ENCODE assay signal across 12 mouse cellular contexts in genomic region chr4:152913497-152913896, GRCm38 (mm10).
DNase-seq lines count a peak whose midpoint lies in the region; ATAC-seq lines count a peak whose summit lies in the region.
"Had no signal": no experiment of that assay in that cellular context is flagged by ENCODE, and none has a peak within 500 bp of the region (broad histone marks: within the 10 kb centered on the region; RNA-seq: fewer than 3 reads in every experiment).

No protein-coding gene starts in this region.

- no peak overlapping the region for H3K9ac ChIP-seq in intestine, embryonic 15.5 days
- no peak overlapping the region for H3K9ac ChIP-seq in midbrain, embryonic 14.5 days (replicated peaks; ENCODE audit: low read length)
- H3K9ac ChIP-seq: limb, embryonic 12.5 days had no signal

- ATAC-seq in intestine, embryonic 15.5 days: peak; percentile 71; the same call in 1 of the 2 replicates
- no peak for ATAC-seq in midbrain, embryonic 14.5 days (ENCODE audit: low FRiP score, low TSS enrichment)

- WGBS in embryonic facial prominence, embryonic 10.5 days: 31% methylated on average over 10 of the region's 10 CpGs
- 34% methylated on average over 10 of the region's 10 CpGs for WGBS in intestine, embryonic 15.5 days
- 27% methylated on average over 10 of the region's 10 CpGs for WGBS in midbrain, embryonic 14.5 days

- no peak overlapping the region for H3K27ac ChIP-seq in embryonic facial prominence, embryonic 10.5 days (replicated peaks)
- no peak overlapping the region for H3K27ac ChIP-seq in intestine, embryonic 15.5 days
- H3K27ac ChIP-seq in midbrain, embryonic 14.5 days (replicated peaks; ENCODE audit: low read depth, low read length): no peak overlapping the region
- H3K27ac ChIP-seq: limb, embryonic 12.5 days; macrophage had no signal

- H3K36me3 ChIP-seq in embryonic facial prominence, embryonic 10.5 days (replicated peaks): no peaks in the 10 kb centered on the region
- H3K36me3 ChIP-seq in intestine, embryonic 15.5 days: no peaks in the 10 kb centered on the region
- no peaks in the 10 kb centered on the region for H3K36me3 ChIP-seq in midbrain, embryonic 14.5 days (ENCODE audit: control insufficient read depth, insufficient read depth, low read length)
- H3K36me3 ChIP-seq: limb, embryonic 12.5 days had no signal

- no peaks in the 10 kb centered on the region for H3K9me3 ChIP-seq in embryonic facial prominence, embryonic 10.5 days
- H3K9me3 ChIP-seq in intestine, embryonic 15.5 days: no peaks in the 10 kb centered on the region
- H3K9me3 ChIP-seq in midbrain, embryonic 14.5 days (ENCODE audit: control insufficient read depth, low read length): no peaks in the 10 kb centered on the region
- H3K9me3 ChIP-seq: limb, embryonic 12.5 days had no signal

- no peak overlapping the region for H3K4me2 ChIP-seq in intestine, embryonic 15.5 days (replicated peaks)
- 0 out of 2 replicates have a peak overlapping the region, but pooled peaks have one; percentile 17 for H3K4me2 ChIP-seq in midbrain, embryonic 14.5 days (ENCODE audit: low read length)
- H3K4me2 ChIP-seq: limb, embryonic 12.5 days had no signal

- DNase-seq in Muller cell, postnatal 12 days (ENCODE audit: inconsistent ontology term): peak; percentile 30
- peak; percentile 52 for DNase-seq in embryonic facial prominence, embryonic 10.5 days (ENCODE audit: low spot score)
- peak; percentile 40 for DNase-seq in midbrain, embryonic 14.5 days
- no peak for DNase-seq in thymus, postnatal 10 days (ENCODE audit: low spot score in 2 of 2)
- DNase-seq in heart, adult 9 months (ENCODE audit: low spot score in 2 of 2): no peak
- DNase-seq in gastrocnemius, postnatal 25 days: no peak
- no peak for DNase-seq in heart, postnatal 36 days
- DNase-seq: heart, postnatal 10 days had no signal

- no peak overlapping the region for H3K4me3 ChIP-seq in embryonic facial prominence, embryonic 10.5 days
- no peak overlapping the region for H3K4me3 ChIP-seq in intestine, embryonic 15.5 days (replicated peaks)
- no peak overlapping the region for H3K4me3 ChIP-seq in midbrain, embryonic 14.5 days (replicated peaks; ENCODE audit: low read depth, low read length)
- H3K4me3 ChIP-seq: erythroblast, embryonic 14.5 days; limb, embryonic 12.5 days had no signal

- H3K27me3 ChIP-seq in embryonic facial prominence, embryonic 10.5 days (replicated peaks; ENCODE audit: low read depth, poor library complexity, severe bottlenecking): 0 out of 2 replicates have a peak, but pooled peaks cover 4% of the 10 kb centered on the region
- H3K27me3 ChIP-seq in intestine, embryonic 15.5 days (replicated peaks): no peaks in the 10 kb centered on the region
- no peaks in the 10 kb centered on the region for H3K27me3 ChIP-seq in midbrain, embryonic 14.5 days (ENCODE audit: control insufficient read depth, insufficient read depth, low read length)
- H3K27me3 ChIP-seq: limb, embryonic 12.5 days had no signal

- intact Hi-C loops in heart, postnatal 36 days (cut with DNase I): no loop called here

- peaks cover 23% of the 10 kb centered on the region for H3K4me1 ChIP-seq in embryonic facial prominence, embryonic 10.5 days
- no peaks in the 10 kb centered on the region for H3K4me1 ChIP-seq in intestine, embryonic 15.5 days (replicated peaks)
- H3K4me1 ChIP-seq in midbrain, embryonic 14.5 days (ENCODE audit: control insufficient read depth, insufficient read depth, low read length): peaks cover 9% of the 10 kb centered on the region

Comparison
In these comparisons a context has a peak if more than half of its experiments do, and no peak if none do; other contexts are left out.
1. DNase-seq: peak in Muller cell, postnatal 12 days (single experiment), embryonic facial prominence, embryonic 10.5 days (single experiment) and midbrain, embryonic 14.5 days (single experiment); none in thymus, postnatal 10 days (0 of 2), heart, adult 9 months (0 of 2), gastrocnemius, postnatal 25 days (single experiment) and heart, postnatal 36 days (0 of 2).